Mouse (Mus musculus): Measurements from ENCODE around the gene Tomm40.

Tomm40 gene

DNA sequence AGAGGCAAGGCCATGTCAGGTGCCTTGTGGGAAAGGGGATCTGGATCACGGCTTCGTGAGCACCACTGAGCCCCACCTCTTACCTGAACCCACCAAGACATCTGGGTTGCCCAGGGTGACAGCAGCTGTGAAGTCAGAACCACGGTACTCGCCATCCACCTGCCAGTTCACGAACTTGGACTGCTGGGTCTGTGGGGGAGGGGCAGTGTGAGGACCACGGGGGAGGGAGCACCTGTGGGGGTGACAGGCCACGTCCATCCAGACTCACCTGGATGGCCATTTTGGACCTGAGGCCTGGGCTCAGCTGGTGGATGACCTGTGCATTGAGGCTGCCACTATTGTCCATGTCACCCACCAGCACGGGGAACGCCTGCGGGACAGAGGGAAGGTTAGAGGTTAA, 4.6 kb downstream of the Tomm40 start:
- DNase-seq (ENCODE audit: extremely low read depth, low read depth) = no peak

DNA sequence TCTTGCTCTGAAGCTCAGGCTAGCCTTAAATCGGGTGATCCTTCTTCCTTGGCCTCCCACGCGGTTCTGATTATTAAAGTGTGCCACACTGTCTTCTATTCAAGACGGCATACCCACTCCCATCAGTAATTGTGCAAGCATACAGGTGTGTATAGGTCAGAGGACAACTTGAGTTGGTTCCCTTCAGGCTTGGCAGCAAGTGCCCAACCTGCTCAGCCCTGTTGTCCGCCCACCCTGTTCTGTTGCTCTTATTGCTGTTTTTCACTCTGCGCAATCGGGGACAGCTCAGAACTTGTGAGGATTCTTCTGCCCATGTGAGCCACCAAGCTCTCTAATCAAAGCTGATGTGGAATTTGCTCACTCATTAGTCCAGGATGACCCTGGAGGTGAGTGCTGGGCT, 10.0 kb downstream of the Tomm40 start:
- DNase-seq (ENCODE audit: extremely low read depth, low read depth) = no peak

DNA sequence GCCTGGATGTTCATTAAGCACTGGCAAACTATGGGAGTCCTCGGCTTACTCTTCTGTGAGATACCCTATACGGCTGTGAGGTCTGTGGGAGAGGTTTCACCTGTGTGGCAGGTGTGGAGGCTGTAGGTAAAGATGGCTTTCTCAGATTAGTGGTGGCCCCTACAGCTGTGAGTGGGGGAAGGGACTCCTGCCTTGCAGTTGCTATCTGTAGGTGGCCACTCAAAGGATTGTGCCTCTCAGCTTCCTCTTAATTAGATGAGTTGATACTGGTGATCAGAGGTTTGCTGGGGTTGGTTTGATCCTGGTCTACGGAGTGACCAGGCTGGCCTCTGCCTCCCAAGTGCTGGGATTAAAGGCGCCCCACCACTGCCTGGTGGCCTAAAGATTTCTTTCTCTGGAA, 10.8 kb downstream of the Tomm40 start:
- no peak for DNase-seq (ENCODE audit: extremely low read depth, low read depth)

DNA sequence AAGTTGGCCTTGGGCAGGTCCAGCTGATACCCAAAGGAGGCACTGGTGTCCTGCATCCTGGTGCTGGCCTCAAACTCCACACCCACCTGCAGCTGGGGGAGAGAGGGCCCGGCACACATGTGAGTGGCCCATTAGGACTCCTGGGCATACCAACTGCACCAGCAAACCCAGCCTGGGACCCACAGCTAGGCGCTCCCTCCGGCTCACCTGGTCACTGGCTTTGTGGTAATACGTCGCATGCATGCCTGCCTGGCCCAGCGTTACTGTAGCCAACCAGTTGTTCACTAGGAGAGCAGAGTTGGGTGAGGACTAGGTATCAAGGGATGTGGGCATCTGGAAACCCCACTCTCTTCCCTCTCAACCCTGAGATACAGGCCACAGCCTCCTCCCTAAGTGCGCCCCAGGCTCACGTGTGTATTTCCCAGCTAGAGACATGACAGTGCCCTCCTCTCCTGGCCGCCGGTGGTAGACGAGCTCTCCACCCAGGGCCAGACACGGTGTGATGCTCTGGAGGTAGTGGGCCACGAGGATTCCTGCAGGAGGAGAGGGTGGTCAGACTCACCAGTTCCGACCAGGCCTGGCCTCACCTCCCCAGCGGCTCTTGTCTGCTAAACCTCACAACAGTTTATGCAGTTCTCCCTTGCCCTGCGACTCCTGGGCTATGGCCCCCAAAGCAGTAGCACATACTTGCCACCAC, 12.2 kb downstream of the Tomm40 start:
- no peak for DNase-seq (ENCODE audit: extremely low read depth, low read depth)

DNA sequence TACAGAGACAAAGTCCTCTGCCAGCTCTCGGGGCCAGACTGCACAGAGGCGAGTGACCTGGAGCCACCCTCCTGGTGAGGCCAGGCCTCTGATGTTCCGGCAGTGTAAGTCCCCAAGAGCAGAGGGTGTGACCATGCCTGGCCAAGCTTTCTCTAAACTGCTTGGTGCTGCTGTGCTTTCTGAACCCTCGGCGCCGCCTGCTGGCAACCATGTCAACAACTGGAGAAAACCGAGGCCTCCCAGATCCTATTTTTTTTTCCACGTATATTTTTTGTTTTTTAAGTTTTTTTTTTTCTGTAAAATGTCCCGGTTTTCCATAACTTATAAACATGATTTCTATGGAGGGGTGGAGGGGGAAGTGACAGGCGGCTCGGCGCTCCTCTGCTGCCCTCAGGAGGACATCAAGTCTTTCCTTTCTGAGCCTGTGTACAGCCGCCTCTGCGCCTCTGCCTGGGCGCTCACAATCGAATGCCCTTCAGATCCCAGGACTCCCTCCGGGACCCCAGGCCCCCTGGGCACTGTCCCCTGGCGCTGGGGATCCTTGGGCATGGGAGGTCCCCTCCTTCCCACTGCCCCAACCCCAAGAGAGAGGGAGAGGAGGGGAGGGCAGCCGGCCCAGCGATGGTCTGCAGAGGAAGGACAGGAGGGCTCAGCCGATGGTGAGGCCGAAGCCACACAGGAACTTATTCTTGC, 14.0 kb downstream of the Tomm40 start:
- DNase-seq (ENCODE audit: extremely low read depth, low read depth) = no peak

DNA sequence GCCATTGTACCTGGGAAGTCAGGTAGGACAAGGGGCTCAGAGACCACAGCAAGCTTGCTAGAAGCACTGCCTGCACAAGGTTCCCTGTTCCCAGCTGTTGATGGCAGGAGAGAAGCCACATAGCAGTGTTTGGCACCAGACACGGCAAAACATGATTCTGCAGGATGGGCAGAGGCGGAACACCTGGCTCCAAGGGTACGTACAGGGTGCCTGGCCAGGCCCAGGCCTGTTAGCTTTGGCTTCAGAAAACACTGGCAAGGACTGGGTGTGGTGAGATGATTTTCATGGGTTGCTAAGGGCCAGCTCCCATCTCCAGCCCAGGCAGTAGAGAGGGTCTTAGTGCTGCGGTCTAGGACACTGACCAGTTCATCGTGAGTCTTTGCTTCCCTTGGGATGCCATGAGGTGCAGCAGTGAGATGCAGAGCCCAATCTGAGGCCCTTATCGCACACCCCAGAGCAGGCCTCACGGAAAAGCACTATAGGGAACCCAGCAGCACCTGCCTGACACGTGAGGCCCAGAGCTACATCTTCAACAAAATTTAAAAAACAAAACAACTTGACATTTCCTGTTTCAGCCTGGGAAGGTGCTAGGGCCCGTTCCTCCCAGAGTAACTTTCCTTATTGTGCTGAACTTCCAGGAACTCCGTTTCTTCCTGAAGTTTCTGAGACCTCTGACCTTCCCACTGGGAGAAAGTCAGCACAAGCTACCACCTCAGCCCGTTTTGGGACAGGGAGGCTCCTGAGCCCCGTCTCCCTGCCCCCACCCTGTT, 14.8 kb downstream of the Tomm40 start:
- DNase-seq (ENCODE audit: extremely low read depth, low read depth) = no peak

DNA sequence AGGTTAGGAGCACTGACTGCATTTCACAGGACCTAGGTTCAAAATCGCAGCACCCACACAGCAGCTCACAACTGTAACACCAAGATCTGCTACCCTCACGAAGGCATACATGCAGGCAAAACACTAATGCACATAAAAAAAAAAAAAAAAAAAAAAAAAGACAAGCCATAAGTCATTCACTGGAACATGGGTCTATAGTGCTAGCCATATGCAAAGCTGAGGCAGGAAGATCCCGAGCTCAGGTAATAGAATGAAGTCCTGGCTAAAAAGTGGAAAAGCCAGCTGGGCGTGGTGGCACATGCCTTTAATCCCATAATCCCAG, 15.4 kb downstream of the Tomm40 start:
- DNase-seq (ENCODE audit: extremely low read depth, low read depth) = no peak

DNA sequence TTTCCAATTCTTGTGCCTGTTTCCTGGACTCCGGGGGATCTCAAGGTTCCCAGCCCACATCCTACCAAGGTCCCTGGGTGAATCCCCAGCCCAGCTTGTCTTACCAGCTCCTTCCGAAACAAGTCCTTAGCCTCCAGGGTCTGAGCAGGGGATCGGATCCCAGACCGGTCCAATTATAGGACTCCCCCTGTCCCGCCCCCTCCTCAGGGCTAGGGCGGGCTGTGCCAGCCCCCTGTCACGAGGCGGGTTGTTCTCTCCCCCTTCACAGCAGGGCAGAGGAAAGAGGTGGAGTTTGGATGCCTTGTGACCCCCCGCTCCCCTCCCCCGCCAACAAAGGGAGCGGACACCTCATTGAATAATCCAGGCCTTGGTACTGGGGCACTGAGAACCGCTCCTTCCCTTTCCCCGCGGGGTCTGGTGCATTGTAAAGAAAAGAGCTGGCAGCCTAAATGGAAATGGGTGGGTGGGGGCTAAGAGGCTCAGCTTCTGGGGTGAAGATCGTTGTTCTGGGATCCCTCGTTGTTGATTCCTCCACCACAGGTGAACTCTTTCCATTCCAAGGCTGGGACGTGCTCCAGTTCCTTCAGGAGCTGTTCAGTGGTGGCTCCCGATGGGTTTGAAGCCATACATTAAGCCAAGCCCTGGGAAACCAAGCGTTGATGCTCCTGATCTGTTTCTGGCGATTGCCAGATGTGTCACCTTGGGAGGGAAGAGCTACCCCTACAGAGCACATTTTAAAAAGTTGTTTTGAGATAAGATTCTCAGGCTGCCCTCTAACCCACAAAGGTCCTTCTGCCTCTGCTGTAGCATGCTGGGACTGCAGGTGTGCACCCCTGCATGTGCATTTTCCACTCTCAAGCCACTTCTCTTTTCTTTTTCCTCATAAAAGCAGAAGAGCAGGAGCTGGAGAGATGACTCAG, 16.1 kb downstream of the Tomm40 start, which contains the start of gene Apoe:
Gene Apoe (minus strand): TSS at position 282 of the 920 bp plus-strand sequence.
- DNase-seq (ENCODE audit: extremely low read depth, low read depth) = peak; percentile 26

DNA sequence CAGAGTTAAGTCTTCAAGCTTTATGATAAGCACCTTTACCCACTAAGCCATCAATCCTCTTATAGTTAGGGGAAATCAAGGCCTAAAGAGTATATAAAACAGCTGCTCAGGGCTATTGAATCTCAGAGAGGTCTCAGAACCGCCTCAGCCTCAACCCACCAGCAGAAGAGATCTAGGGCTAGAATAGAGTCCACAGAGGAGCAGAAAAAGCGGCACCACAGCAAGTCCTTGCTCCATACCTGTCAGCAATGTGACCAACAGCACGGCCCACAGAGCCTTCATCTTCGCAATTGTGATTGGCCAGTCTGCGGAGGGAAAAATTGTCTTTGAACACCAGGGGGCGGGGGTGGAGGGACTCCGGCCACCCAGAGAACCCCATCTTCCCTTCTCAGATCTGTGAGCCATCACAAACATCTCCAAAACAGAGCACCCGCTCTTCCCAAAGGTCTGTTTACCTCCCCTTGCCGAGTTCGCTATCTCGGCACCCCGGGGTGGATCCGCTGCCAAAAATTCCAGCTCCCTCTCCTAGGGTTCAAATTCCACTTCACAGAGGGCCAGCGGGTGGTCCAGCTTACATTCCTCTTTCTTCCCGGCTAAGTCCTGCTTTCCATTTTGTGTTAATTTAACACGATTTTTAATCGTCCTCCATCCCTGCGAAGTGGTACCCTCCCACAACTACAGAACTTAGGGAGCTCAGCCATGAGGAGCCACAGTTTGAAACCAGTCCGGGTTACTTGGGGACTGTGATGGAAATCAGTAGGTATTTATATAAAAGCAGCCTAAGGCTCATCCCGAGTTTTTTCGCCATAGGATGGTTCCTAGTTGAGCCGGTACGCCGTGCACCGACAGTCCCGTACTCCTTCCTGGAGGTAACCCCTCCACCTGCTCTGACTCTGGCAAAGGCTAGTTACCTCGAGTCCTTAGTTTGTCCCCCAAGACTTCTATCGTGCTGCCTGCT, 17.0 kb downstream of the Tomm40 start:
- no peak for DNase-seq (ENCODE audit: extremely low read depth, low read depth)

DNA sequence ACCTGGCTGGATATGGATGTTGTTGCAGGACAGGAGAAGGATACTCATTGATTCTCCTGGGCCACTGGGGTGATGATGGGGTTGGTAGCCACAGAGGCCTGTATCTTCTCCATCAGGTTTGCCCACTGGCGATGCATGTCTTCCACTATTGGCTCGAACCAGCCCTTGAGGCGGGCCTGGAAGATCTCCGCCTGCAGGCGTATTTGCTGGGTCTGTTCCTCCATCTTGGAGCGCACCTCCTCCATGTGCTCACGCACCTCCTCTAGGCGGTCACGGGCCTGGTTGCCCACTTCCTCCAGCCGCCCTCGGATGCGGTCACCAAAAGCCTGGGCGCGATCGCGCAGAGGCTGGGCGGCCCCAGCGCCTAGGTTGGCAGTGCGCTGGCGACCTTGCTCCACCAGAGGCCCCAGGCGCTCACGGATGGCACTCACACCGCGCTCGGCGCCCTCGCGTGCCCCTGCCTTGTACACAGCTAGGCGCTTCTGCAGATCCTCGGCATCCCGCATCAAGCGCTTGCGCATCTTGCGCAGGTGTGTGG, 18.8 kb downstream of the Tomm40 start:
- DNase-seq (ENCODE audit: extremely low read depth, low read depth) = no peak

DNA sequence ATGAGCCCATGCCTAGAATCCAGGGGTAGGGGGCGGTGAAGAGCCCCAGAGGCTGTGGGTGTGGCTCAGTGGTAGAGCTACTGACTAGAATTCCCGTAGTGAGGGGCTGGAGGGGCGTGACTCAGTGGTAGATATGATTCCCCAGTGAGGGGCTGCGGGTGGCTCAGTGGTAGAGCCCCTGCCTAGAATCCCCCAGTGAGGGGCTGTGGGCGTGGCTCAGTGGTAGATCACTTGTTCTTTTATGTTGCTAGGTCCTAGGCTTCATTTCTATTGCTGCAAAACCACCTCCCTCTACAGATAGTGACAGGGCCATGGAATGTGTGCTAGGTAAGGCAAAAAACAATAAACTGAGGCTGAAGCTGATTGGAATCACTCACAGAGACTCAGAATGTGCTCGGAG, 19.4 kb downstream of the Tomm40 start:
- DNase-seq (ENCODE audit: extremely low read depth, low read depth) = no peak

DNA sequence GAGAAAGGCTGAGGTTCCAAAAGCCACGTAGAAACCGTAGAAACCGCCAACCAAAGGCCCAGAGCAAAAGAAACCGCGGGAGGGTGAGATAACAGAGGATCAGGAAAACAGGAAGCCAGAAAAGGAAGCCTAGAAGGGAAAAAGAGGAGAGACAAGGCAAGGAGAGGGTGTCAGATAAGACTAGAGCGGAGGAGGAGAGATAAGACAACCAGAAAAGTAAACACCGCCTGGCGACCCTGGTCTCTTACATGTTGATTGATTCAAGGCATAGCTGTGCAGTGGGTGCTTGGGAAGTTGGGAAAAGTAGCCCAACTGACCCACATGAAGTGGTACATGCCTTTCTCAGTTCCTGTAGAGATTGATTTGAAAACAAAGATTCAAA, 20.0 kb downstream of the Tomm40 start:
- DNase-seq (ENCODE audit: extremely low read depth, low read depth) = peak; percentile 69

DNA sequence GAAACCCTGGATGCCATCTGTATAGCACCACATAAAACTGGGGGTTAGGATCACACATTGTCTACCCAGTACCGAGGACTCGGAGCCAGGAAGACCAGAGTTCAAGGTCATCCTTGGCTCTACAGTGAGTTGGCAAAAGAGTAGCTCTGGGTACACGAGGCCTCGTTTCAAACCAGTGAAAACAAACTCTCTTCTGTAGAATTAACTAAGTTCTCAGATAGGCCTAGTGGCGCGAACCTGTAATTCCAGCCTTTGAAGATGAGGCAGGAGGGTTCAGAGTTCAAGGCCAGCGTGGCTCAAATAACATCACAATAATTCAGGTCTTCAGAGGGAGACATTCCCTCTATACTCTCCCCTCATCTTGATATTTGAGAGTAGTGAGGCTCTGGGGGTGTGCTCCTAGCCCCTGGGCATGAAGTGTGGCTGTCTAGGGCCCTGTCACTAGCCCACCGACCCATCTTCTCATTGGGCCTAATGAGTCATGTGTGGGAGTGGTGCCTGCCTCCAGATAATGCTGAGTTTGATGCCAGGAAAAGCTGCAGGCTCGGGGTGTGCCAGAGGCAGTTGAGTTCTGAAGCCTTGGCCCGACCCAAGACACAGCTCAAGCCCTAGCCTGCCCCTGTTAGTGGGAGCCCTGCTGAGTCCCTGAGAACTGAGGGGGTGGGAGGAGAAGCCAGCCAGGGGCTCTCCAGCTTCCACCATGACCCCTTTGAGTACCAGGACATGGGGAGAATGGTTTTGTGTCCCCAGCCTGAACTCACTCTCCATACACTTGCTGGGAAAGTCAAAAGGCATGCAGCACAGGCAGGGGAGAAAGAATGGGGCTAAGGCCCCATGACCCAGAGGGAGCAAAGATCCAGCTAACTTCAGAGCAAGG, 20.7 kb downstream of the Tomm40 start:
- DNase-seq (ENCODE audit: extremely low read depth, low read depth) = no peak

DNA sequence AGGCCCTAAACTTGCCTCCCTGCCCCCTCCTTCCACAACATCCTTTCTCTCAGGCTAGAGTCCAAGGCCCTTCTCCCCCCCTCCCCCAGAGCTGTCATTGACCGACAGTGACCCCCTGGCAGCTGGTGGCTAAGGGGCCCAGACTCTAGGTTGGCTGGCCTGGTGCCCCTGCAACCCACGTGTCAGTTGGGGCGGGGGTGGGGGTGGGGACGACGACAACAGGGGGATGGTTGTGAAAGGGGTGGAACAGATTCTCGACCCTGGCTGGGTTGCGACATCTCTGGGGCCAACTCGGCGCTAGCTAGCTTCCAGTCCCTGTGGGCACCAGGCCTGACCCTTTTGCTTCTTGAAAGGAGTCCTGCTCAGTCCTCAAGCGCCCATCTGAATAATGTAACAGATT, 21.8 kb downstream of the Tomm40 start:
- no peak for DNase-seq (ENCODE audit: extremely low read depth, low read depth)

DNA sequence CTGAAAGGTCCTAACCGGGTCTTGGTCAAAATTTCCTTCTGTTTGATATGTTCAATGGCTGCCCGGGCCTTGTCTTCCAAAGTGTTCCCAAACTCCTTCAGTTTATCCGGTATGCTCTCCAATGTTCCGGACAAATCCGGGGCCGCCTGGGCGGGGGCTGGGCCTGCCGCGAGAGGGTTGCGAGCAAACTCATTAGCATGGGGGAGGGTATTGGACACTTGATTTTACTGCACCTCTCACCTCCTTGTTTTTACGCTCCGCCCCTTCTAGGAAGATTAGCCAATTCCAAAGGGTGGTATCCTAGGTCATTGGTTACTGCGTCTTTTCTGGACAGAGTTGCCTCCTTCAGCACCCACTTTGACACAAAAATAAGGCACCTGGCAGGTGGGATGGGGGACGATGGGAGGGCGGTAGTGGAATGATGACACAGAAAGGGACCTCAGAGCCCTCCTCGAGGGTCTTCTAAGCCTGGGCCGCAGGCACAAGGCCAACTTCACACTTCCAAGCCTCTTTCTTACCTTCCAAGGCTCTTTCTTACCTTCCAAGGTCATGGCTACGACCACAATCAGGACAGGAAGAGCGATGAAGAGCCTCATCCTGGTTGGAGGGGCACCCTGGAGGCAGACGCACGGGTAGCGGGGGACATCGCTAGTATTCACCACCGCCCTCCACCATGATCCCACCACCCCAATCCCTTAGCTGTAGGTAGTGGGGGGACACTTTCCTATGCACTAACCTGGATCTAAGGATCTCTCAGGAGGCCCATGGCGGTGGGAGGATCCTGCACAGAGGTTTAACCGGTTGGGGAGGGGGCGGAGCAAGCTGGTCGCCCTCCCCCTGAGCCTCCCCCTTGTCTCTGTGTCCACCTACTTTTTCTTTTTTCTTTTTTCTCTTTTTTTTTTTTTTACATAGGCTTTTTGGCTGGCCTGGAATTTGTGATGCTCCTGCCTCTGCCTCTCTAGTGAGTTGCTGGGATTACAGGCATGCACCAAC, 23.1 kb downstream of the Tomm40 start, which contains the start of gene Apoc1:
Gene Apoc1 (minus strand): TSS at position 788 of the 993 bp plus-strand sequence.
- no peak for DNase-seq (ENCODE audit: extremely low read depth, low read depth)

DNA sequence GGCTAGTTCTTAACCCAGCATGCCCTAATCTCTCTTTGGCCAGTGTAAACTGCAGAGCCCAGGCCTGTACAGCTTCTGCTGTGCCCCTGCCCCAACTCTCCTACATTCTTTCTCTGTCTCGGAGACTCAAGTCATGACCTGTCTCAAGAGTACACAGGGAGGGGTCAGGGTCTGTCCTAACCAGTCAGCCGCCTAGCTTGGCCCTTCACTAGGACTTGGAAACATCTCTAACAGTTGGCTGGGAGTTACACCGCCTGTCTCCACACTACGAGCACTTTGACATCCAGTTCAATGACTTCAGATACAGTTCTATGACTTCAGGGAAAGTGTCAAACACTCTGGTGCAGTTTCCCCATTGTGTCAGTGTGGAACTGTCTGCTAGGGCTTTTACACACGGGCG, 23.8 kb downstream of the Tomm40 start:
- no peak for DNase-seq (ENCODE audit: extremely low read depth, low read depth)

DNA sequence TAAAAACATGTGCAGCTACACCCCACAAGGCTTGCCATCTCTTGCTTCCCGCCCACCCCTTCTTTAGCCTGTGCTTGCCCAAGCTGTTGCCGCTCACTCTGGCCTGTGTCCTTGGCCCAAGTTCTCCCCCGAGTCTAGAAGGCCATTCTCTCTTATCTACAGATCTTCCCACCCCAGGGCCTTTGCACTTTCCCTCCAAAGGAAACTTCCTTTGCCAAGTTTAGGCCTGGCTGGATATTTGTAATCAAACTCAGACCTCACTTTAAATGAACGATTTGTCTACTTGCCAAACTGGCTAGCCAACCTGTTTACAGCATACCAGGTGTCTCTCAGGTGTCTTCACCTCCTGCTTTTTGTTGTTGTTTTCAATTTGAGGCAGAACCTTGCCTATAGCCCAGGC, 24.4 kb downstream of the Tomm40 start:
- DNase-seq (ENCODE audit: extremely low read depth, low read depth) = no peak

DNA sequence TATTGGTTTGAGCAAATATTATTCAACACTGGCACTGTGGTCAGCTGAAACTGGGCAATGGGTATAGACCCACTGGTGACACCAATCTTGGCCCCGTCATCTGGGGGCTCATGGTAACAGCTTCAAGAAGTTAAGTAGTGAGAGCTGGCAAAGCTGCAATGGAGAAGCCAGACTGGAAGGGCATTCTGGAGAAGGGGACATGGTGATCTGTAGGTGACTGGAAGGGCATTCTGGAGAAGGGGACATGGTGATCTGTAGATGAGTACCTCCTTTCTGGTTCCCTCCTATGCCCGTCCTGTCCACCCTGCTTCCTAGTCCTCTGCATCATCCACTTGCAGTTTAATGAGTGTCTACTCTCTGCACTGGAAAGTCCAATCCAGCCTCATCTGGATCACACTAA, 26.6 kb downstream of the Tomm40 start:
- DNase-seq (ENCODE audit: extremely low read depth, low read depth) = no peak

Measured in MEL-GATA-1-ER (cell line).